Mouse (Mus musculus): ENCODE measurements at regions not wholly inside any gene's neighbourhood (a gene's known extent, or its start where the extent isn't known, plus 50 kb on each side); places are given as distances from the start of the nearest gene placed in this dataset.
A peak's percentile ranks its signal among the peaks of the same experiment; 100 is the strongest.

DNA sequence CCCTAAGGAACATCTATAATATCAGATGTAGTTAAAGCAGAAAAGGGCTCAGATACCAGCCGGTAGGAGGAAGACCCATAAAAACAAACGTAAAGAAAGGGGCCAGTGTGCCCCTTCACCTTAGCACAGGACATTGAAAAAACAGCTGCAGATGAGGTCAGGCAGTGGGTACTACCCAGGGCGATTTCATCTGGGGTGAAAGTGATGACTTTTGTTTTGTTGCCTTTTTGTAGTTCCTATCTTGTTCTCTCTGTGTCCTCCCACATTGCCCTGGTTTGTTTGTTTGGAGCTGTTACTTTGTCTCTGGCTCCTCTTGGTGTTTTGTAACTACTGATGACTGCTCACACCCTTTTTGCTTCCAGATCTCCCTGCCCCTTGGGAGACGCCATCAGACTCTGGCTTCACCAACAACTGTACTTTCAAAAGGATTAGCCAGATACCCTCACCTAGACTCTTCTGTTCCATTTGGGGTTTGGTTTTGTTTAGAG lies 383.4 kb downstream of the Atp6ap1l start:
- 46% methylated on average over 4 of the region's 4 CpGs for WGBS
- no peak overlapping the region for H3K4me3 ChIP-seq
- no peak overlapping the region for H3K9ac ChIP-seq (ENCODE audit: low read depth, low read length)
- no peaks in the 10 kb centered on the region for H3K79me2 ChIP-seq (replicated peaks; ENCODE audit: control insufficient read depth, insufficient read depth, low read length)
- H3K36me3 ChIP-seq (ENCODE audit: control insufficient read depth, insufficient read depth, low read length), result no peaks in the 10 kb centered on the region
- H3K4me1 ChIP-seq (ENCODE audit: control insufficient read depth, insufficient read depth, low read length), result no peaks in the 10 kb centered on the region
- intact Hi-C loops (cut with DNase I), result no loop called here
- TF ChIP-seq EP300 (IDR thresholded peaks at IDR 0.05; ENCODE audit: insufficient read depth, low read depth, low read length), result no peak
- TF ChIP-seq POLR2A (IDR thresholded peaks at IDR 0.05; ENCODE audit: insufficient read depth, low read depth, low read length), result no peak
- TF ChIP-seq CTCF (IDR thresholded peaks at IDR 0.05), result no peak
- no peaks in the 10 kb centered on the region for H3K27me3 ChIP-seq (ENCODE audit: control insufficient read depth, insufficient read depth, low read length)
- DNase-seq, result peak in 1 of 2 experiments; percentile 12
- no peak overlapping the region for H3K27ac ChIP-seq

DNA sequence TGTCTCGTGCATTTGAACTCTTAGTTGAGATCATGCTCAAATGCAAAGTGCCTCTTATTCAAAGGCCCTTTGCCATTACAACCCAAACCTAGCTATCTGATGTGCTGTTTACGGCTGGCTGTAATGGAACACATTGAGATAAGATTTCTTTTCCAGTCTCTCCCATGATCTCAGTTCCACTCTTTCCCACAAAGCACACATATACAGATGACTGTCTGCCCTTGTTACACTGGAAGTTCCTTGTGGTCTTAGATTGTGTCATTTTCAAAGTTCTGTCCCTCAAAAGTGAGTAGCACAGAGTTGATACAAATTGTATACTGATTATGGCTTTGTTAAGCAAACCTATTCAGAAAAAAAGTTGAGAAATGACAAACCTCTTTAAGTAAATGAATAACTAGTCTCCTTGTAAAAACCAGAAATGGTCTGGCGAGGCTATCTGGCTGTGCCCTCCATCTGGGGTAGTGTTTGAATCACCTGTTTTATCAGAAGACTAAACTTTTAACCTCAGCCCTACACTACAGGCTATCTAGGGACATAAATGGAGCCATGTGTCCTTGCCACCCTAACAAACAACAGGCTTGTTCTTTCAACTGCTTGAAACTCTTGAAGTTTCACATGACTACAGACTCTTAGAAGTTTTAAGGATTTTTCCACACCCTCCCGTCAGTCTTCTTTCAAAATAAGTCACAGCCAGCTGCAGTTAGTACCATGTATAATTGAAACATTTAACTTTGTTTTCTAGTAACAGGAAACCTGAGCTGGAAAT lies 384.0 kb downstream of the Atp6ap1l start:
- H3K4me3 ChIP-seq, result no peak overlapping the region
- intact Hi-C loops (cut with DNase I), result no loop called here
- H3K79me2 ChIP-seq (replicated peaks; ENCODE audit: control insufficient read depth, insufficient read depth, low read length), result no peaks in the 10 kb centered on the region
- H3K4me1 ChIP-seq (ENCODE audit: control insufficient read depth, insufficient read depth, low read length), result peaks cover under 1% of the 10 kb centered on the region
- TF ChIP-seq EP300 (IDR thresholded peaks at IDR 0.05; ENCODE audit: insufficient read depth, low read depth, low read length) (no peak), CTCF (IDR thresholded peaks at IDR 0.05) (no peak), POLR2A (IDR thresholded peaks at IDR 0.05; ENCODE audit: insufficient read depth, low read depth, low read length) (no peak)
- no peak overlapping the region for H3K27ac ChIP-seq
- DNase-seq, result no peak
- 64% methylated on average over 4 of the region's 4 CpGs for WGBS
- no peaks in the 10 kb centered on the region for H3K27me3 ChIP-seq (ENCODE audit: control insufficient read depth, insufficient read depth, low read length)
- no peaks in the 10 kb centered on the region for H3K36me3 ChIP-seq (ENCODE audit: control insufficient read depth, insufficient read depth, low read length)
- H3K9ac ChIP-seq (ENCODE audit: low read depth, low read length), result no peak overlapping the region

DNA sequence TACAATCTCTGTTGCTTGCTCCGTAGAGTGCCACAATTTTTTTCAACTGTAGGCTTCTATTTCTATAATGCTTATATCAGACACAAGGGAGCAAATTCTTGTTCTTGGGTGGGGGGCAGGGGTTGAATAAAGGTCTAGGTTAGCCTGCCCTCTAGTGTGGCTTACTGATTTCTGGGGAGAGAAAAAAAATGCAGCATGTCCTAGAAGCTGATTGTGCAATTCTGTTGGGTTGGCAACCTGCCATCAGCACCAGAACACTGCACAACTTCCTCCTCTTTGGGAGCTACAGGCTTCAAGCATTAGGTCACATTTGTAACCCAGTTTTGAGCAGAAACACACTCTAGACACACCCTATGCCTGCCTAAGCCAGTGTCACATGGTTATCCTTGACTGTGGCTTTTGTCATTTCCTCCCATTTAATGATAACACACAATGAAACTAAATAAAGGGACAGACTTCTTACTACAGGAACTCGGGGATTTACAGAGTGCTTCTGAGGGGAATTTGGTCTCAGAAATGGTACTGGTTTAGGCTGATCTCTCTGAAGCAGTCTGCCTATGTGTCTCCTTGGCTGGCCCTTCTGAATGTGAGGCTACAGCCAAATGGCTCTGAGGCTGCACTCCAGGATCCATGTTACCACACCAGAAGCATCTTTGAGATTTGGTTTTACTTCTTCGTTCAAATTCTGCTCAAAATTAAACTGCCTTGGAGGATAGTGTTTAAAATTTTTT lies 389.2 kb downstream of the Atp6ap1l start:
- 20% methylated on average over 3 of the region's 3 CpGs for WGBS
- intact Hi-C loops (cut with DNase I), result loop anchor here (5.0 kb wide), 3 partner anchors 326 to 774 kb away; partner anchors contain the start of genes Tmem167, Vcan and Xrcc4

DNA sequence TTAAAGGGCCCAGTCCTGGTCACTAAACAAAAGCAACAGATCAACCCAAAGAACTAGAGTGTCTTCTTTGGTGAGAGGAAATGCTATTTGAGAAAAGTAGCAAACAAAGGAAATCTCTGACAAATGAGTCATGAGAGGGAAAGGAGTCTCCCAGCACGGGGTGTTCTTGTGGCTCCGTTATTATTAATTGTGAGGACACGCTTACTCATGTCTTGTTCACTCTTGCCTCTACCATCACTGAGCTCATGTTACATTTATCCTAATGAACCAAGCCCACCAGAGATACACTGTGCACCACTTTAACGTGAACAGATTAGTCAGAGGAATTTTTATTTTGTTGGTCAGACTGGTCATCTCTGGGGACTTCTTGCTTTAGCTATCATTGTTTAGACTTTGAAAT lies 391.3 kb downstream of the Atp6ap1l start:
- intact Hi-C loops (cut with DNase I), result no loop called here

More for the DNA sequence above, 389.2 kb downstream of the Atp6ap1l start:
- peak overlapping the region; percentile 60 for H3K27ac ChIP-seq
- TF ChIP-seq POLR2A (IDR thresholded peaks at IDR 0.05; ENCODE audit: insufficient read depth, low read depth, low read length) (no peak), CTCF (IDR thresholded peaks at IDR 0.05) (peak; percentile 64), EP300 (IDR thresholded peaks at IDR 0.05; ENCODE audit: insufficient read depth, low read depth, low read length) (peak; percentile 69; the same call in 1 of the 2 replicates)
- peak; percentile 78 to 89 for DNase-seq
- no peaks in the 10 kb centered on the region for H3K79me2 ChIP-seq (replicated peaks; ENCODE audit: control insufficient read depth, insufficient read depth, low read length)
- H3K36me3 ChIP-seq (ENCODE audit: control insufficient read depth, insufficient read depth, low read length), result peaks cover 2% of the 10 kb centered on the region; the same call in 1 of the 2 replicates
- no peak overlapping the region for H3K9ac ChIP-seq (ENCODE audit: low read depth, low read length)
- H3K4me3 ChIP-seq, result no peak overlapping the region
- H3K4me1 ChIP-seq (ENCODE audit: control insufficient read depth, insufficient read depth, low read length), result peaks cover 3% of the 10 kb centered on the region
- H3K27me3 ChIP-seq (ENCODE audit: control insufficient read depth, insufficient read depth, low read length), result no peaks in the 10 kb centered on the region

DNA sequence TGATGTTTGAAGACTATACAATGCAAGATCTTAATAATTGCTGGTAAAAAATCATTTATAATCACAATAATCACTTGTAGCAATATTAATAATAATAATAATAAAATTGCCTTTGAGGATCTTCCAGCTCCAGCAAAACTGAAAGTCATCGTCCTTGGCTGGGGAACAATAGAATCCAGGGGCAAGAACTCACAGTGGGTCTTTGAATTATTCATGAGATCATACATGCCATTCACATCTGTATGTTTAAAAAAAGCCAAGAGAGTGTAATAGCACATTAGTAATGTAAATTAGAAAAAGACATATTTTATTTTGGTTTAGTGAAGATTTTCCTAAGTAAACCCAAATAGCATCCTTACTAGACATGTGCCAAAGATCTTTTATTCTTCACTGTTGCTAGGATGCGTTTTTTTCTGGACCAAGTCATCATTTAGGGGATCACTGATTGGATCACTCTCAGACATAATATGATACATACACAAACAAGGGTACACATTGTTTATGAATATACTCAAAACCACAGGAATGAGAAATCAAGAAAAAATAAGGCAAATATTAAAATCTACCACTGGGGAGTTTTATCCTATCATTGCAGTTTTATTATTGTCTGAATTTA lies 392.3 kb downstream of the Atp6ap1l start:
- no peak overlapping the region for H3K4me3 ChIP-seq
- DNase-seq, result no peak
- peaks cover 3% of the 10 kb centered on the region for H3K4me1 ChIP-seq (ENCODE audit: control insufficient read depth, insufficient read depth, low read length)
- TF ChIP-seq EP300 (IDR thresholded peaks at IDR 0.05; ENCODE audit: insufficient read depth, low read depth, low read length), result no peak
- TF ChIP-seq POLR2A (IDR thresholded peaks at IDR 0.05; ENCODE audit: insufficient read depth, low read depth, low read length), result no peak
- no peak for TF ChIP-seq CTCF (IDR thresholded peaks at IDR 0.05)
- no peaks in the 10 kb centered on the region for H3K27me3 ChIP-seq (ENCODE audit: control insufficient read depth, insufficient read depth, low read length)
- no peak overlapping the region for H3K9ac ChIP-seq (ENCODE audit: low read depth, low read length)
- peaks cover 2% of the 10 kb centered on the region; the same call in 1 of the 2 replicates for H3K36me3 ChIP-seq (ENCODE audit: control insufficient read depth, insufficient read depth, low read length)
- intact Hi-C loops (cut with DNase I), result no loop called here
- no peak overlapping the region for H3K27ac ChIP-seq
- no peaks in the 10 kb centered on the region for H3K79me2 ChIP-seq (replicated peaks; ENCODE audit: control insufficient read depth, insufficient read depth, low read length)
- 78% methylated on average over 2 of the region's 2 CpGs for WGBS

More for the DNA sequence above, 391.3 kb downstream of the Atp6ap1l start:
- Histone ChIP-seq H3K27me3 (ENCODE audit: control insufficient read depth, insufficient read depth, low read length) (no peaks in the 10 kb centered on the region), H3K27ac (no peak overlapping the region), H3K79me2 (replicated peaks; ENCODE audit: control insufficient read depth, insufficient read depth, low read length) (no peaks in the 10 kb centered on the region), H3K9ac (ENCODE audit: low read depth, low read length) (no peak overlapping the region), H3K36me3 (ENCODE audit: control insufficient read depth, insufficient read depth, low read length) (peaks cover 2% of the 10 kb centered on the region; the same call in 1 of the 2 replicates), H3K4me3 (no peak overlapping the region), H3K4me1 (ENCODE audit: control insufficient read depth, insufficient read depth, low read length) (peaks cover 3% of the 10 kb centered on the region)
- TF ChIP-seq CTCF (IDR thresholded peaks at IDR 0.05) (no peak), POLR2A (IDR thresholded peaks at IDR 0.05; ENCODE audit: insufficient read depth, low read depth, low read length) (no peak), EP300 (IDR thresholded peaks at IDR 0.05; ENCODE audit: insufficient read depth, low read depth, low read length) (no peak)
- 50% methylated on average over 4 of the region's 4 CpGs for WGBS
- DNase-seq, result no peak
